Mouse (Mus musculus): ENCODE data around the gene Rasa2. TPM values are rescaled to one million over a fixed set of nuclear protein-coding genes. Genes with fewer than 3 reads are reported as not detected.

The Rasa2 gene
- total and polyA plus RNA-seq, 3 experiments, result 9.5 to 11.3 TPM; not detected in 1

- Histone ChIP-seq H3K27me3 (ENCODE audit: control insufficient read depth in 1 of 2, insufficient read depth in 2 of 2, low read length in 2 of 2) (no peaks in the 10 kb centered on the region), H3K9me3 (replicated peaks; ENCODE audit: insufficient read depth, low read length) (no peaks in the 10 kb centered on the region), H3K4me1 (ENCODE audit: control insufficient read depth in 1 of 2, insufficient read depth in 2 of 2, low read length in 2 of 2) (peaks cover 6 to 9% of the 10 kb centered on the region in 2 experiments), H3K27ac (ENCODE audit: control insufficient read depth, low read depth, low read length) (no peak overlapping the region), H3K79me2 (ENCODE audit: control insufficient read depth, insufficient read depth, low read length, poor library complexity) (no peaks in the 10 kb centered on the region), H3K4me3 (ENCODE audit: control insufficient read depth in 1 of 2, insufficient read depth in 1 of 2, low read depth in 2 of 2, low read length in 2 of 2) (no peak overlapping the region), H3K36me3 (ENCODE audit: control insufficient read depth in 1 of 2, insufficient read depth in 2 of 2, low read length in 2 of 2) (peaks cover 0 to 12% of the 10 kb centered on the region in 2 experiments; a peak in 2 of 4 replicates), H3K9ac (ENCODE audit: control insufficient read depth, low read depth, low read length, poor library complexity, severe bottlenecking) (no peak overlapping the region)
- TF ChIP-seq CHD1 (IDR thresholded peaks at IDR 0.05; ENCODE audit: low read depth, low read length) (no peak), SMC3 (IDR thresholded peaks at IDR 0.05; ENCODE audit: low read depth, low read length) (no peak)
- no peak for DNase-seq (ENCODE audit: low read depth, low spot score)
These were observed 19.4 kb upstream of the Rasa2 start for GRCm38 (mm10) chr9:96650807-96651206.

GRCm38 (mm10) chr9:96649924-96650323 lies 18.5 kb upstream of the Rasa2 start:
- no peak for DNase-seq (ENCODE audit: low read depth, low spot score)
- no peak overlapping the region for H3K27ac ChIP-seq (ENCODE audit: control insufficient read depth, low read depth, low read length)
- peaks cover 0 to 12% of the 10 kb centered on the region in 2 experiments; a peak in 2 of 4 replicates for H3K36me3 ChIP-seq (ENCODE audit: control insufficient read depth in 1 of 2, insufficient read depth in 2 of 2, low read length in 2 of 2)
- H3K9ac ChIP-seq (ENCODE audit: control insufficient read depth, low read depth, low read length, poor library complexity, severe bottlenecking), result no peak overlapping the region
- no peaks in the 10 kb centered on the region for H3K9me3 ChIP-seq (replicated peaks; ENCODE audit: insufficient read depth, low read length)
- no peaks in the 10 kb centered on the region for H3K79me2 ChIP-seq (ENCODE audit: control insufficient read depth, insufficient read depth, low read length, poor library complexity)
- peaks cover 6 to 9% of the 10 kb centered on the region in 2 experiments for H3K4me1 ChIP-seq (ENCODE audit: control insufficient read depth in 1 of 2, insufficient read depth in 2 of 2, low read length in 2 of 2)
- TF ChIP-seq KAT2A (conservative IDR thresholded peaks at IDR 0.05; ENCODE audit: low read depth, low read length) (no peak), SIN3A (IDR thresholded peaks at IDR 0.05; ENCODE audit: low read length) (no peak), TAL1 (IDR thresholded peaks at IDR 0.05; ENCODE audit: low read length) (no peak), JUND (IDR thresholded peaks at IDR 0.05; ENCODE audit: low read depth, low read length) (no peak)
- no peak overlapping the region for H3K4me3 ChIP-seq (ENCODE audit: control insufficient read depth in 1 of 2, insufficient read depth in 1 of 2, low read depth in 2 of 2, low read length in 2 of 2)
- no peaks in the 10 kb centered on the region for H3K27me3 ChIP-seq (ENCODE audit: control insufficient read depth in 1 of 2, insufficient read depth in 2 of 2, low read length in 2 of 2)

- H3K9ac ChIP-seq (ENCODE audit: control insufficient read depth, low read depth, low read length, poor library complexity, severe bottlenecking), result no peak overlapping the region
- no peak overlapping the region for H3K4me3 ChIP-seq (ENCODE audit: control insufficient read depth in 1 of 2, insufficient read depth in 1 of 2, low read depth in 2 of 2, low read length in 2 of 2)
- TF ChIP-seq EP300 (IDR thresholded peaks at IDR 0.05; ENCODE audit: low read depth in 1 of 2, low read length in 2 of 2) (no peak), RAD21 (IDR thresholded peaks at IDR 0.05; ENCODE audit: low read depth, low read length) (no peak), GABPA (IDR thresholded peaks at IDR 0.05; ENCODE audit: low read depth, low read length) (no peak), ZNF384 (IDR thresholded peaks at IDR 0.05; ENCODE audit: low read depth, low read length) (no peak), USF2 (IDR thresholded peaks at IDR 0.05; ENCODE audit: borderline replicate concordance in 1 of 2, insufficient read depth in 1 of 2, low read depth in 1 of 2, low read length in 2 of 2) (no peak), TCF12 (IDR thresholded peaks at IDR 0.05; ENCODE audit: low read depth, low read length) (no peak), POLR2AphosphoS5 (IDR thresholded peaks at IDR 0.05; ENCODE audit: borderline replicate concordance, low read depth, low read length) (no peak), HCFC1 (IDR thresholded peaks at IDR 0.05; ENCODE audit: low read depth, low read length) (no peak), CHD2 (IDR thresholded peaks at IDR 0.05; ENCODE audit: low read length) (no peak), TBP (IDR thresholded peaks at IDR 0.05; ENCODE audit: low read depth, low read length) (no peak), JUND (IDR thresholded peaks at IDR 0.05; ENCODE audit: low read depth, low read length) (no peak)
- H3K9me3 ChIP-seq (replicated peaks; ENCODE audit: insufficient read depth, low read length), result no peaks in the 10 kb centered on the region
- H3K27me3 ChIP-seq (ENCODE audit: control insufficient read depth in 1 of 2, insufficient read depth in 2 of 2, low read length in 2 of 2), result no peaks in the 10 kb centered on the region
- no peak overlapping the region for H3K27ac ChIP-seq (ENCODE audit: control insufficient read depth, low read depth, low read length)
- H3K36me3 ChIP-seq (ENCODE audit: control insufficient read depth in 1 of 2, insufficient read depth in 2 of 2, low read length in 2 of 2), result peaks cover 0 to 9% of the 10 kb centered on the region in 2 experiments; a peak in 2 of 4 replicates
- no peaks in the 10 kb centered on the region for H3K79me2 ChIP-seq (ENCODE audit: control insufficient read depth, insufficient read depth, low read length, poor library complexity)
- peaks cover 6 to 9% of the 10 kb centered on the region in 2 experiments for H3K4me1 ChIP-seq (ENCODE audit: control insufficient read depth in 1 of 2, insufficient read depth in 2 of 2, low read length in 2 of 2)
- DNase-seq (ENCODE audit: low read depth, low spot score), result no peak
These were observed 17.9 kb upstream of the Rasa2 start for GRCm38 (mm10) chr9:96649362-96649761.

Measured in MEL (cell line).